Mouse (Mus musculus) right cerebral cortex, postnatal 10 days (tissue): ENCODE measurements around the gene Atp5s.

Experiments
- DNase-seq, 2 experiments: peaks; one replicate each; pipeline ENCODE4 v3.0.0; 2021; ENCODE audit warnings: low spot score in 2 of 2

Gene Atp5s

DNA sequence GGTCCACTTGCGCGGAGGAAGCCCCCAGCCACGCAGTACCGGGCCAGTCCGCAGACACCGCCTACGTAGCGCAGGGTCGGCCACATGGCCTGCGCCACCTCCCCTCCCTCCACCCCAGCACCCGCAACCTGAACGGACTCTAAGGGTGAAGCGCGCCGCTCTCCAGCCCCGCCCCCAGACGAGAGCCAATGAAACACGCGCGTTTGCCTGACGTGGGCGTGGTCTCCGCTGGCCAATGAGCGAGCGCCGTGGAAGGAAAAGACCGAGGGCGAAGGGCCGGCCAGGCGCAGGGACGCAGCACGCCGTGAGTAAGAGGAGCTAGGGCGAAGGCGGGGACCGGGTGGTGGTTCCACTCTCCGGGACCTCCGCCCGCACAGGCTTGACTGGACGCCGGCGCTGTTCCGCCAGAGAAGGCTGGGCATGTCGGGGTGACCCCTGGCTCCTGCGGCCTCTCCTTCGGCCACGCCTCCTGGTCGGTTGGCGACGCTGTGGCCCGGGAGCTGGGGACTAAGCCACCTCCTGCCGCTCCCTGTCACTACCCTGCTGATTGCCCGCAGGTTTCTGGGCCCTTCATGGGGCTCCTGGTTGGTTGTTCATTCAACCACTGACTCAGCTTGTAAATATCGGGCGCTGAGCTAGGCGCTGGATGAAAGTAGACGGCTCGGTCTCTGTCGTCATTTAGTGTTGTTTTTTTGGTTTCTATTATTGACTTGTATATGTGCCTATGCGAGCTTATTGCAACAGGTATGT, at the start of gene Atp5s, which contains the start of gene L2hgdh:
TSS of gene Atp5s (plus strand) at position 240 of the 750 bp plus-strand sequence.
TSS of gene L2hgdh (minus strand) at position 163 of the 750 bp plus-strand sequence.
- DNase-seq: peak; percentile 96 to 97

DNA sequence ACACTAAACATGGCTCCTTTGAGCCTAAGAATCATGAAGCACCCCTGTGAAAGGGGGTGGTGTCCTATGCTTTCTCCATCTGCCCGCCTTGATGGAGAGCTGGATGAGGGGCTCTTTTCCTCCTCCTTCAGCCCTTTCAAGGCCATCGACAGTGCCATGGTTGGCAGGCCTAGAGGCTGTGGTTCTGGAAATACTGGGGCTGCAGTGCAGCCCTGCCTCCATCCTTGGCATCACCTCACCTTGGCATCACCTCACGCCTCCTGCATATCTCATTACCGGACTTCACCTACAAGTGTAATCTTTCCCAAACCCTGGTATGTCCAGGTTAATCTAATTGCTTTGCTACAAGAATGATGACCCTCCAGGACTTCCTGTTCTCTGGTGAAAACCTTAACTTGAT, 48.6 kb upstream of the Atp5s start:
- no peak for DNase-seq

DNA sequence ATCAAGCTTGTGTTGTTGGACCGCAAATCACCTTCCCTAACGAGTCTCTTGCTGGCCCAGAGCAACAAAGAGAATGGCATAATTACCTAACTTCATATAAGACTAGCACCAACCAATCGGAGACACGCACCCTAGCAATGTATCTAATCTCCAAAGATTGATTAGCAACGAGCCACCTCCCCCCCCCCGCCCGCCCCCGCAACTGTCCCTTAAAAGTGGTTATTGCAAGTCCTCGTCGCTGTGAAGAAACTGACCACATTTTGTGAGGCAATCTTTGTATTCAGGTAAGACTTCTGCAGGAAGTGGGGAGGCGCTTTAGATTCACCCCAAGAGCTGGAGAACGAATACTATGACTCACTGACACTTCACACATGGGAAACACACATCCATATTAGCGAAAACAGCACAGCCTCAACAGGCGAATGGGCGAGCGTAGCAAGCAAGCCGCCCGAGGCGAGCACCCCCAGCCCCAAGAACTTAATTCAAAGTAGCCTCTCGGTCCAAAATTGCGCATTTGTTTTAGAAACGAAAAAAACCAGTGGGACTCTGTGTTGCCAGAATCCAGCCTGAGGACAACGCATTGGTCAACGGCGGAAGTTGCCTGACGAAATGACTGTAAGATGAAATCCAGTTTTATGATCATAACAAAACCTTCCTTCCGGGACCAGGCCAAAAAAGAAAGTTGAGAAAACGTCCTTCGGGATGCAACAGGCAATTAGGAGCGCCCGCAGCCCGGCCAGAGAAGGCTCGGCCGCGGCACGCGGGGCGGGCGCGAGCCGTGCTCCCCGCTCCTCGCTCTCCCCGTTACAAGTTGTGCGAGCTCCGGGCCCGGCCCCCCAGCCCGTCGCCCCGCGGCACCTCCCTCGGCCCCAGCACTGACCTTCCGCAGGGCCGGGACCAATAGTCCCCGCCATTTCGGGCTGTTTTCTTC, 43.9 kb upstream of the Atp5s start:
- peak in 1 of 2 experiments; percentile 32 for DNase-seq

DNA sequence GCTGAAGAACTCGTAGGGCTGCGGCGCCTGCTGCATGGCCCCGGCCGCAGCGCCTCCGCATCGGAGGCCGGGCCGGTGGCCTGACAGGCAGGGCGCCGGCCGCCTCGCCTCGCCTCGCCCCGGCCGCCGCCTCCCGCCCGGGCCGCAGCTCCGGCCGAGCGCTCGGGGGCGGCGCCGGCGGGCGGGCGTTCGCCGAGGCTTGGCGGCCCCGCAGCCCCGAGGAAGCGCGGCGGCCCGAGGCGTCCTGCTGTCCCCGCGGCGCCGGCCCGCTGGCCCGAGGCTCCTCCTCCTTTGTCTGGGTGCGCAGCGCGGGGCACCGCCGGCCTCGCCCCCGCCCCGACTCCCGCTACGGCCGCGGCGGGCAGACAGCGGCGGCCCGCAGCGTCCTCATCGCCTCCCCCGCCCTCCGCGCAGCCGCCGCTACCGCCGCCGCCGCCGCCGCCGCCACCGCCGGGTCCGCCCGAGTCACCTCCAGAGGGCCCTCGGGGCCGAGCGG, 43.1 kb upstream of the Atp5s start, which contains the start of gene Sos2:
TSS of gene Sos2 (minus strand) at position 287 of the 496 bp plus-strand sequence.
- peak; percentile 50 to 65 for DNase-seq

DNA sequence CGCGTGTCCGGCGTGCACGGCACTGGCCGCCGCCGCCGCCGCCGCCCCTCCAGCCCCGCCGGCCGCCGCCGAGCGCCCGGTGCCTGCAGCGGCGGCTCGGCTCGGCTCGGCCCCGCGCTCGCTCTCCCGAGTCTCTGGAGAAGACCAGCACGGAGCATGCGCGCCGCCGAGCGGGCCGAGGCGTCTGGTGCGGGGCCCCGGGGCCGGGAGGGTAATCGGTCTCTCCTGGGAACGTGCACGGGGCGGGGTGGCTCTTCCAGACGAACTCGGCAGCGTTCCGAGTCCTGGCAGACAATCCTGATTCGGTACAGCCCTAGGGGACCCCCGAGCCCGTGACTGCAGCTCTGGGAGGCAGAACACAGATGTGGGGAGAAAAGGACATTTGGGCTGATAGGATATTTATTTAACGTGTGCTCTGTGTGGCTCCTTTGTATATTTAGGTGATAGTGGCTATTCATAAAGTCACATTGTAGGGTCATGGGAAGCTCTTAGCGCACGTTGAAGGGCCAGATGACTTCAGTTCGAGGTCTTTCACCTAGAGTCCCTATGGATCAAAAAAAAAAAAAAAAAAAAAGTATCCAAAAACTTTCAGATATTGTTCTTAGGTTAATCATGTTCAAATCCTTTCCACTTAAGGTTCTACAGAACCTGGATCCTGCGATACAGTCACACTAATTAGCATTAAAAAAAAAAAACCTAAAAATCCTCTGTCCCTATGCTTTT, 42.5 kb upstream of the Atp5s start:
- peak; percentile 84 to 89 for DNase-seq

DNA sequence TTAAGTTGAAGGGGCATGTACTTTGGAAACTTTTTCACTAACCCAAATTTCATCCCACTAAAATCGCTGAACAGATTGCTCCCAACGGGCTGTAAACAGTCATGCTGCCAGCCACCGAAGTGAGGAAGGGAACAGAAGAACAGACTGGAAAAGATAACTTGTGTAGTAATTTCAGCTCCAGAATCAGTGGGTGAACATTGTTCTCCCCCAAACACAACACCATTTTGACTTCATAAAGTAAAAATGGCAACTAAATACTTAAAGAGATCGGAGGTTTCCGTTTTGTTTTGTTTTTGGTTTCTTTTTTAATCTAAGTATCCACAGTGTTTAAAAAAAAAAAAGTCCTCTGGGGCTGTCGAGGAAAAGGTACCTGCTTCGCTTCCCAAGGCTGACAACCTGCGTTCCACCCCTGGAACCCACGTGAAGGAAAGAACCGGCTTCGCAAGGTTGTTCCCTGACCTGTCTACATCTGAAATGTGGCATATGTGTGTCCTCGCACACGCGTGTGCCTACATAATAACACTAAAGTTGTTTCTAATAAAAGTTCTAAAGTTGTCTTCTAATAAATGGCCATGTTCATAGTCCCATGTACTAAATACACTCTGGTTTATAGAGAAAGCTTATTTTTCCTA, 41.8 kb upstream of the Atp5s start:
- DNase-seq: no peak

DNA sequence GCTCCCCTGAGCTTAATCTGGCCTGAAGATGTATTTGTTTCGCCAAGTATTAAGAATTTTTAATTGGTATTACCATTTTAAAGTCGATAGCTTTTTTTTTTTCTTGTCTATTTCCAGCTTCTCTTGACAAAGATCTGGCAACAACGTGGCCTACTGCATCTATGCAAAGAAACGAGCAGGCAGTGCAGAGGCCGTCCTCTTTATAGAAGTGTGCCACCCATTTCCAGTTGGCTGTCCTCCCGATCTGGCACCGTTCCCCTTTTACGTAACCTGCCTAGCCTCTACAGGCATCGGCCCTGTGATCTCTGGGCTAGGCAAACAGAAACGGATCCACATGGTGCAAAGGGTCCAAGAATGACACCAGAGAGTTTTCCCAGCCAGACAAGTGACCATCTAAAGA, 41.2 kb upstream of the Atp5s start:
- peak; percentile 76 to 80 for DNase-seq

DNA sequence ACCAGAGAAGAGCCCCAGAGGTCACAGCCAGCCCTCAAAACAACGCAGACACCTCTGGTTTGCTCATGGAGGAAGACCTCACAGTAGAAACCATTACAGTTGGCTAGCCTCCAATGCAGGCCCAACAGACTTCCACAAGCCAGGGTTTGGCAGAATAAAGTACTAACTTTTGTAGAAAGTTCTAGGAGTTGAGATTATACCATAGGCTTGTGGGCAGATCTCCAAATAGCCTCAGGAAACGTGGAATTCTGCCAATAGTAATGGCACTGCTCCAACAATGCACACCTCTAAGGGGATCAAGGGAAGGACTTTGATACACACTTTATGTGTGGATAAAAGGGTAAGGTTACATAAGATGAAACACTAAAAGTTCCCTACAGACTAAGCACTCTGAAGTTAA, 36.4 kb upstream of the Atp5s start:
- no peak for DNase-seq

DNA sequence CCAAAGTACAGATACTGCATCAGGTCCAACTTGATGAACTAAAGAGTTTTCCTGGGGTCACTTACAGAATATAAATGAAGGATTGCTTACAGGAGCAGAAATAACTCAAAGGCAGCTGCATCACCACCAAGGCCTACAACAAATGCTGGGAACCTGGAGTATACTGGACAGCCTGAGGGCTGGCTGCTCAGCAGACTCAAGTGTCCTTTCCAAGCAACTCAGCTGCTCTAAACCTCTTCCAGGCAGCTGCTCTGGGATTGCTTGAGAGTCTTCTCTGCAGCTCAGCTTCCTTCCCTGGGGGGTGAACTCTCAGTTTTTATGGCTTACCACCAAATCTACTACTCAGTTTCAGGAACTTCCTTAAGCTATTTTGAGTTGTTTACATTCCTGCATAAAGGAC, 35.7 kb upstream of the Atp5s start:
- no peak for DNase-seq

DNA sequence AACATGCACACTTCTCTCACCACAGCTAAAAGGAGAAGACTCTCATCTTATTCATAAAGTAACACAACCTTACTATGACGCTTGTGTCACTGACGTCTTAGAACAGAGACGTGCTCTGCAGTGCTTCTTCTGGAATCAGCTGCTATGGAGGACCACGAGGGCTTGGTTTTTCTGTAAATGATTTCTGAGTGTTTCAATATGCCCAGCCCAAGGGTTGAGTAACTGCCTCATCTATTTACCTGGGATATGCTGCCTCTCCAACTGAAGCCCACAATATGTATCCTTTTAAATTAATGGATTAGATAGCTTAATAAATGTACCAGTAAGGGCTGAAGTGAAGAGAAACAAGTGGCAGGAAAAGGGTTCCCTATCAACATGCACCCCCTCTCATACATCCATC, 34.0 kb upstream of the Atp5s start:
- DNase-seq: no peak

DNA sequence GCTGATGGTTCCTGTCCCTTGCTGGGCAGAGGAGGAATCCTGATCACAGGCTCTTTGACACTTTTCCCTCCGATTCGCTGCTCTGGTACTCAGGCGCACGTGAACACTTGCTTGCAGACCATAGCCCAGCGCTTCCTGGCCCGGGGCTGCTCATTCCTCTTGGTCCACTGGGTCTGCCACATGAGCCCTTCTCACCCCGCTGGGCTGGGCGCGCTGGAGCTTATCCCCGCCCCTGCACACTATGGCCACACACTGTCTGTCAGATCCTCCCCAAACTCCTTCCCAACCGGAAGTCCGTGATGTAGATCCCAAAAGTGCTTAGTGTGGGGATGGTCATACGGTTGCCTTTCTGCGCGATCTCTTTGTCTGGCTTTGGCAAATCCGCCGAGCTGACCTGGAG, 31.3 kb upstream of the Atp5s start:
- no peak for DNase-seq

DNA sequence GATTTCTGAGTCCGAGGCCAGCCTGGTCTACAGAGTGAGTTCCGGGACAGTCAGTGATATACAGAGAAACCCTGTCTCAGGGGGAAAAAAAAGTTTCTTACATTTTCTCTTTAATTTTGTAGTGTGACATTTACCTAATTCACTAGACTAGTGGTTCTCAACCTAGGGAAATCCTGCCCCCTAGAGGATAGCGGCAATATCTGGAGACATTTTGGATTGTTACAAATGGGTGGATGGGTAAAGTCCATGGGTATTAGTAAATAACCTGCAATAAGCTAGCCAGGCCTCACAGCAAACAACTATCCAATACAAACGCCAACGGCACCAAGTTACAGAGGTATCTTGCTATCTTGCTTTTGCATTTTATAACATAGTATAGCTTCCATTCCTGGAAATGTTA, 28.0 kb upstream of the Atp5s start:
- DNase-seq: peak; percentile 33 to 57

DNA sequence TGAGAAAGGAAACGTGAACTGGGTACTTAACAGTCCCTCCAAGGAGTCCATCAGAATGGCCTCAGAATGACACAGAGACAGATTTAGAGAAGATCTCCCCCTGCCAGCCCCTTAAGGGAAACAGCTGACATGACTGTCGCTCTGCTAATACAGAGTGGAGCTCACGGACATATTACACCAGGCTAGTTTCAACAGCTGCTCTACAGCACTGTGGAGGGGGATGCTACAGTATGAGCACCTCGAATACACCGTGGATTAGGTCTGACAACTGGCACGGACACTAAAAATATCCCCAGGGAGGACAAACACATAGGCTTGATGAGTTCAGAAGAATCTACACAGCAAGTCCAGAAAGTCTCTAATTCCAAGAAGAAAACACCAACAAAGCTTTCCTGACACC, 26.4 kb upstream of the Atp5s start:
- DNase-seq: no peak

DNA sequence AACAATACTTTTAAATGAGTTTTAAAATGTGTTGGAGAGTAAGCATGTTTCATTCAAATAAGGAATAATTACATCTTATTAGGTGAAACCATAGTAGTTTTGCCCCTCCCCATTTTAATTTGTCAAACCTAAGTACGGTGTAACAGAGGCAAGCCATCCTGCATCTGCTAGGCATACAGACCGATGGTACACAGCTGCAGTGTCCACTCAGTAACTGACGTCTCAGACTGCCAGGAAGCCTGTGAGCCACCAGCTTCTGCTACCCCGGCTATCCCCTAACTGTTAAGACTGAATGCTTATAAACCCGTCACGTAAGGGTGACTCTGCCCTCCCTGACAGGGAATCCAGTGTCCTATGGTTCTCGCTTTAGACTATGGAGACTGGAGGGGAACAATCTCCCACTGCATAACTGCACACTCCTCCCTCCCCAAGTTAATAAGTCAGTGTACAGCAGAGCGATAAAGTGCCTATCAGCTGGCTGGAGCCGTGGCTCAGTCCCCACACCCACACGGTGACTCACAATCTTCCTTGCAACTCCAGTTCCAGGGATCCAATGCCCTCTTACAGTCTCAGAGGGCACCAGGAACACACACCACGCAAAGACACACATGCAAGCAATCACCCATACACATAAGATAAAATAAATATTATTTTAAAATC, 19.8 kb upstream of the Atp5s start:
- DNase-seq: no peak

DNA sequence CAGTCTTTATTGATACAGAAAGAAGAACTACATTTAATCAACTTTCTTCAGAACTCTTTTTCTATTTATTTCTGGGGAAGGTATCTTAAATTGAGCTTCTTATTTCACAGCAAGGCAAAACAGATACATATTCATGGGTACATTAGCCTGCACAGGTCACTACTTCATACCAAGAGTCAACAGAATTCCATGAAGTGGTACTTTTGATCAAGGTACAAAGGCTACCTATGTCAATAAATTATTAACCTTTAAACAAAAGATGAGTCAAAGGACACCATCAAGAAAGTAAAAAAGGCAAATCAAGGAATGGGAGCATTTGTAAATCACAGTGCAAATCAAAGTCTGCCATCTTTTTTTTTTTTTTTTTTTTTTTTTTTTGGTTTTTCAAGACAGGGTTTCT, 11.1 kb upstream of the Atp5s start:
- no peak for DNase-seq

DNA sequence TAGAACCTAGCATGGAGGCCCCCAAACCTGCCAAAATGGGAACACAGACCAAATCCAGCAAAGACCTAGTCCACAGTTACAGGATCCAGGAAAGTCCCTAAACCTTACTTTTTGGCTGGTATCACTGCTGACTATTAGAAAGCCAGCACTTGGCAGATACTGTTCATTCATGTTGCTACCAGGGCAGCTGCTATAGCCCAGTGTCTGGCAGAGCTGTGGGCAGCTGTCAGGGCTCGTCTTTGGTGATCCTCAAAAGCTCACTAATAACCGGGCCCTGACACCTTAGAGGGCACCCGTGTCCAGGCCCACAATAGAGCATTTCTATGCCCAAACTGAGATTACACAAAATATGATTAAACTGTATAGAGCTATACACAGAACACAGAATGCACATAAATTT, 1.9 kb upstream of the Atp5s start:
- DNase-seq: no peak

DNA sequence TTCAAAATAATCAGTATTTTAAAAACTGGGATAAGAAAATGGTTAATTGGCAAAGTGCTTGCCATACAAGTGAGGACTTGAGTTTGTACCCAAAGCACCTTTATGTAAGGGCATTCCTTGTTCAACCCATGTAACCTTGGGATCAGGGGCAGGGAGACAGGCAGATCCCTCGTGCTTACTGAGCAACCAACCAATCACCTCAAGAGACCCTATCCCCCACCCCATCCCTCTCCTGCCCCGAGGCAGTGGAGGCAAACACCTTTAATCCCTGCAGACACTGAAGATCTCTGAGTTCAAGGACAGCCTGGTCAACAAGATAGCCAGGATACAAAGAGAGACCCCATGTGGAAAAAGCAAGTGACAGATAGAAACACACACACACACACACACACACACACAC, 1.4 kb upstream of the Atp5s start:
- no peak for DNase-seq

DNA sequence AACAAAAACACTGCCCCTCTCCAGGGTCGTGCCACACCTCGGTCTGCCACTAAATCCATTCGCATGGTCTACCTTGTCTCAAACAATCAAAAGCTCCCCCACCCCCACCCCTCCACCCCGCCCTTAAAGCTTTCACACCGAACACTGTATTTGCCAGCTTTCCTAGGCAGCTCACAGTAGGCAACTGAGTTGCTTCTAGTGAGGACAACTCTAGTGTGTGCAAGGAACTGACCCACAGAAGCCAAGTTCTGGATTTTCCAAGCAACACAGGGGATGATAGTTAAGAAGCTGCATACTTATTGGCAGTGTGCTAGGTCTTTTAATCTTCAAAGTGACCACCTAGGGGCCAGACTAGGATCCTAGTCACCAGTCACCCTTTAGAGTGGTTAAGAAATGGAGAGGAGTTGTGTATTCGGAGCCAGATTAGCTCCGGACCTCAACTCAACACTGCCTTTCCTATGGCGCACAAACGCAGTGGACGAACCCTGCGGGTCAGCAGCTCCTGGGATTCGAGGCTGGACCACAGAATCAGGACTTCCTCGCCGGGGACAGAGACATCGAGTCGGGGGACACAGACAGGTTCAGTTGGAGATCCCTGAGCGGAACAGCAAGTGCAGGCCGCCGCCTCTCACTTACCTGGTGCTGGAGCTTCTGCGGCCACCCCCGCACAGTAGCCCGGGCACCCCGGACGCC, 586 bp upstream of the Atp5s start:
- no peak for DNase-seq

DNA sequence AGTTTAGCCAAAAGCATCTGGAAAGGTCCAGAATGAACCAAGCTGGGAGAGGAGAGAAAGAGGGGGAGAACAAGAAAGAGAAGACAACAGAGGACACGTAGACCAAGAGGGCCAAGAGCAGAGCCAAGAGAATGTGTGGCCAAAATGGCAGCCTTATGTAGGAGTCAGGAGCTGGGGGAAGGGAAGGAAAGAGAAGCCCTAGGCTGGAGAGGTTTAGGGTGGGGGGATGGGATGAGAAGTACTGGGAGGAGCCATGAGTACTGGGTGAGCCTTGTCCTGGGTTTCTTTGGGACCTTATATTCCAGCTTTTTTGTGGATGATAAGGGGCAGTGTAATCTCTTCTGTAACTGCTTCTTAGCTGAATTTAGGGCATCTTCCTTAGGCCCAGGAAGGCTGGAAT, 4.5 kb downstream of the Atp5s start:
- DNase-seq: no peak

DNA sequence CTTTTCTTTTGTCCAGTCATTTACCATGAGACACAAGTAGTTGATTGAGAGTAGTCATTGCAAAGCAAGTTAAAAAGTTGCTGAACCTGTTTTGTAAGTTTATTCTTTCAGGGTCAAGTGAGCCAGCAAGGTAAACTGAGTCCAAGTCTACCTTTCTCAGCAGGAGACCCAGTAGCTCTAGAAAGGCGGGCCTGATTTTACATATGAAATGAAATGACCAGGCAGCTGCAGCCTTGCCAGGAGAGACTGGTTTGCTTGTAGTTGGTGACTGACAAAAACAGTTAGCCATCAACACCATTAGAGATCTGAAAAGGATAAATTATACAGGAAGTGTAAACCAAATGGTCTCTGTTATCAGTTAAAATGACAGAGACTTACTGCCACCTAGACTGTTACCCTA, 5.6 kb downstream of the Atp5s start:
- DNase-seq: no peak
